Mouse (Mus musculus) embryonic fibroblast, embryonic 13.5 days (primary cell): ENCODE results near the gene Otof. TPM values are rescaled to one million over a fixed set of nuclear protein-coding genes. Genes with fewer than 3 reads are reported as not detected.
A peak's percentile ranks its signal among the peaks of the same experiment; 100 is the strongest.

Experiments used
- H3K27ac ChIP-seq: 2 replicates; pipeline ENCODE4 v1.5.1; 2012; ENCODE audit warnings: low read length, control low read depth, inconsistent platforms; ENCODE audit not compliant: insufficient read depth
- H3K4me1 ChIP-seq: 2 replicates; pipeline ENCODE4 v1.6.1; 2011; ENCODE audit warnings: low read length; ENCODE audit not compliant: control insufficient read depth, insufficient read depth
- H3K4me3 ChIP-seq: 2 replicates; pipeline ENCODE4 v1.5.1; 2011; ENCODE audit warnings: mild to moderate bottlenecking, control low read depth, low read length; ENCODE audit not compliant: insufficient read depth
- CTCF ChIP-seq: IDR thresholded peaks from 2 replicates; pipeline ENCODE4 v1.5.1; 2011; ENCODE audit warnings: mild to moderate bottlenecking, control low read depth, low read length, moderate library complexity, borderline replicate concordance; ENCODE audit not compliant: insufficient read depth
- POLR2A ChIP-seq: IDR thresholded peaks from 2 replicates; pipeline ENCODE4 v1.6.1; 2011; ENCODE audit warnings: low read depth, mild to moderate bottlenecking, control low read depth, low read length, moderate library complexity
- polyA plus RNA-seq: library from polyadenylated mRNA; stranded (reverse); fragments of >200 nt; gene quantifications from 2 replicates; pipeline ENCODE4 v1.2.4, GENCODE M21; 2011; ENCODE audit warnings: low read depth; ENCODE audit not compliant: missing spikeins, insufficient read length

The Otof gene
- polyA plus RNA-seq, 1 experiment, result not detected

DNA sequence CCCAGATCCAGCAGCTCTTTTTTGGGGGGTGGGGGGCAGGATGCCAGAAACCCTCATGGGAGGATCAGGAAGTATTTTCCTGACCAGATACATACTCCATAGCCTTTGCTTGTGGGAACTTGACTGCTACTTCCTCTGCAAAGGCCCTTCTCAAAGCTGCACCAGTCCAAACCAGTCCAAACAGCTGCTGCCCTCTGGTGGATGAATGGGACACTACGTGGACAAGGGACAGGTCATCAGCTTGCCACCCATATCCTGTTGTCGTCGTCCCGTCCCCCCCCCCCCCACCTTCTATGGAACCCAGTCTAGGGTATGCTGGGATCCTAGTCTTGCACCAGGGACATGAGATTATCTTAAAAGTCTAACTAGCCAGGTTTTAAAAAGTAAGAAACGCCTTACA lies 20.6 kb upstream of the Otof start:
- Histone ChIP-seq H3K4me1 (no peaks in the 10 kb centered on the region), H3K4me3 (no peak overlapping the region), H3K27ac (no peak overlapping the region)
- TF ChIP-seq POLR2A (no peak), CTCF (peak; percentile 93)

DNA sequence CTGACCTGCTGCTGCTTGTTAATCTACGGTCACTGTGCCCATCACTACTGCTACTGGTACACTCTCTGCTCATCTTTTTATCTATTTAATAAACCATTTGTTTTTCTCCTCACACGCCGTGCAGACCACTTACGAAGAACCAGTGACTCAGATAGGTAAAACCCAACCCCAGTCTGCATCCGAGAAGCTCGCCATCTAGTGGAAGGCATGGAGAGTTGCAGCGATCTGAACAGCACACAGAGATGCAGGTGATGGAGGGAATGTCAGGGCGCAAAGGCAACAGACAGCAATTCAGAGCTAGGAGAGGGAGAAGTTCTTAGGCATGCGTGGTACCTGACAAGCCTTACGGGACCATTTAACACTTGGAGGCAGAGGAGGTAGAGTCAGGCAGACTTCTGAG lies 14.8 kb upstream of the Otof start:
- TF ChIP-seq POLR2A (no peak), CTCF (peak; percentile 66; the same call in 1 of the 2 replicates)
- no peaks in the 10 kb centered on the region for H3K4me1 ChIP-seq
- H3K27ac ChIP-seq, result no peak overlapping the region
- no peak overlapping the region for H3K4me3 ChIP-seq

DNA sequence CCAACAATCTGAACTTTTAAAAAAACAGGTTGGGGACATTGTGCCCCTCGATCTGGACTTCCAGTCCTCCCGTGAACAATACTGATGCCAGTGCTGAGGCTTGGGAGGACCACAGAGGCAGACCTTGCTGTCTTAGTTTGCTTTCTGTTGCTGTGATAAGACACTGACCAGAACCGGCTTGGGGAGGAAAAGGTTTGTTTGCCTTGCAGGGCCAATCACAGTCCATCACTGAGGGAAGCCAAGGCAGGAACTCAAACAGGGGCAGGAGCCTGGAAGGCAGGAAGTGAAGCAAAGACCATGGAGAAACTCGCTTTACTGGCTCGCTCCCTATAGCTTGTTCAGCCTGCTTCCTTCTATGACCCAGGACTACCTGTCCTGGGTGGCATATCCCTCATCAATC lies 10.4 kb upstream of the Otof start:
- Histone ChIP-seq H3K4me3 (no peak overlapping the region), H3K4me1 (no peaks in the 10 kb centered on the region), H3K27ac (no peak overlapping the region)
- TF ChIP-seq POLR2A (no peak), CTCF (no peak)

GRCm38 (mm10) chr5:30470454-30470853 lies 8.7 kb upstream of the Otof start:
- TF ChIP-seq CTCF (no peak), POLR2A (no peak)
- H3K4me1 ChIP-seq, result no peaks in the 10 kb centered on the region
- H3K4me3 ChIP-seq, result no peak overlapping the region
- H3K27ac ChIP-seq, result no peak overlapping the region

DNA sequence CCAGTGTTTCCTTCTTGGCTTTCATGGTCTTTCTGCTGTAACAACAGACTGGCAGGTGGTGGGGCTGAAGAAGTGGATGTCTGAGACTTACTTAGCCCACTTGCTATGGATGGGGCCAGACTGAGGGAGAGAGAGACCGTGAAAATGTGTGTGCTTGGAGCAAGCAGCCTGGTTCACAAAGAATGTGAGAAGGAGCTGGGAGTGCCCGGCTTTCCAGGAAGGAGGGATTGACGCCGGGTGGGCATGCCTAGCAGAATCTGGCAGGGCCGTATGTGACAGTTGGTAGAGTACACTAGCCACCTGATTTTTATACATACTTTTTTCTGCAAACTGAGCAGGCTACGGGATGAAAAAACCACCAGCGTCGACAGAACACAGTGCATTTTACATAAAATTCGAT lies 4.6 kb upstream of the Otof start:
- Histone ChIP-seq H3K4me1 (no peaks in the 10 kb centered on the region), H3K4me3 (no peak overlapping the region), H3K27ac (no peak overlapping the region)
- TF ChIP-seq POLR2A (no peak), CTCF (no peak)

- Histone ChIP-seq H3K4me1 (no peaks in the 10 kb centered on the region), H3K4me3 (no peak within 1 kb of the TSS), H3K27ac (no peak within 1 kb of the TSS)
- TF ChIP-seq CTCF (no peak), POLR2A (no peak)
Observed at GRCm38 (mm10) chr5:30465861-30466260, 4.1 kb upstream of the Otof start, which contains the start of gene 1700001C02Rik. Gene 1700001C02Rik, plus strand, starts transcription at chr5:30466047.

GRCm38 (mm10) chr5:30460155-30460554 lies 1.6 kb downstream of the Otof start:
- Histone ChIP-seq H3K4me1 (no peaks in the 10 kb centered on the region), H3K27ac (no peak overlapping the region), H3K4me3 (no peak overlapping the region)
- TF ChIP-seq CTCF (no peak), POLR2A (no peak)

GRCm38 (mm10) chr5:30456056-30456455 lies 5.7 kb downstream of the Otof start:
- Histone ChIP-seq H3K4me1 (no peaks in the 10 kb centered on the region), H3K4me3 (no peak overlapping the region), H3K27ac (no peak overlapping the region)
- no peak for TF ChIP-seq CTCF
- no peak for TF ChIP-seq POLR2A

DNA sequence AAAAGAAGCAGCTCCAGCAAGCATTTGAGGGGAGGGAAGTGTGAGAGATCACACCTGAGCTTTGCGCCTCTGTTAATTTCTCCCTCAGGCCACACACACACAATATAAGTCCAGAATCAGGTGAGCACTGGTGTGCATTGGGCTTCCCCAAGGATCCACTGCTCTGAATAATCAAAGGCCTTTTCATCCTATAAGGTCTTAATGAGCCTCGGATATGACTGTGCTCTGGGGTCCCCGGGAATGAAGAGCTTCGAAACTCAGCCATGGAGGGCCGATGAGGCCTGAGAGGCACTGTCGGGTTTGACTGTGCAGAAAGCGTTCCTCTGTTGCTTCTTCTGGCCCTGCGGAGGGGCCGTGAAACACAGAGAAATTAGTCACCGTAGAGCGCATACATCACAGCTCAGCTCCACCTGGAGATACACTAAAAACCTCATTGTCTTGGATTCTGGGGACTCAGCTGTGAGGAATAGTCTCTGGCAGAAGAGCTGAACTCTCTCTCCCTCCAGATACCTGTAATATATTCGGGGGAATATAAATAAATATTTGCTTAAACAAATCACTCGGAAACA lies 17.3 kb downstream of the Otof start:
- TF ChIP-seq POLR2A (no peak), CTCF (no peak)
- H3K27ac ChIP-seq, result no peak overlapping the region
- no peak overlapping the region for H3K4me3 ChIP-seq

GRCm38 (mm10) chr5:30442196-30442595 lies 19.5 kb downstream of the Otof start:
- Histone ChIP-seq H3K4me1 (no peaks in the 10 kb centered on the region), H3K27ac (no peak overlapping the region), H3K4me3 (no peak overlapping the region)
- no peak for TF ChIP-seq CTCF
- no peak for TF ChIP-seq POLR2A

More for the DNA sequence above, 17.3 kb downstream of the Otof start:
- H3K4me1 ChIP-seq, result no peaks in the 10 kb centered on the region
